Mouse (Mus musculus) kidney, postnatal 14 days (tissue): Measurements from ENCODE around the gene C2.
A peak's percentile ranks its signal among the peaks of the same experiment; 100 is the strongest.
"Not testable (repeated sequence)": the region's sequence is repeated elsewhere in the genome, so short reads cannot be mapped to it uniquely, and the experiment has no call there.

Source experiments
- DNase-seq: peaks from one replicate; pipeline ENCODE4 v3.0.0; 2022; ENCODE audit warnings: mixed read lengths

C2 gene

GRCm38 (mm10) chr17:34910982-34911381 lies 12.9 kb upstream of the C2 start:
- peak; percentile 63 for DNase-seq

- DNase-seq: no peak
Measured at GRCm38 (mm10) chr17:34902895-34903294, 4.8 kb upstream of the C2 start.

- not testable (repeated sequence) for DNase-seq
Measured at GRCm38 (mm10) chr17:34901948-34902347, 3.9 kb upstream of the C2 start.

GRCm38 (mm10) chr17:34900826-34901225 lies 2.8 kb upstream of the C2 start:
- DNase-seq: not testable (repeated sequence)

GRCm38 (mm10) chr17:34899890-34900243 lies 1.8 kb upstream of the C2 start:
- peak; percentile 54 for DNase-seq

- DNase-seq: peak; percentile 64
Measured at GRCm38 (mm10) chr17:34899053-34899889, 1.2 kb upstream of the C2 start.

GRCm38 (mm10) chr17:34898706-34899052 lies 614 bp upstream of the C2 start:
- DNase-seq: peak; percentile 56

- peak; percentile 61 for DNase-seq
Measured at GRCm38 (mm10) chr17:34897373-34898159, 499 bp downstream of the C2 start.

- DNase-seq: no peak
Measured at GRCm38 (mm10) chr17:34896366-34896765, 1.7 kb downstream of the C2 start.

GRCm38 (mm10) chr17:34895724-34896123 lies 2.3 kb downstream of the C2 start:
- DNase-seq: no peak

GRCm38 (mm10) chr17:34894801-34895530 lies 3.1 kb downstream of the C2 start:
- peak; percentile 64 for DNase-seq

- DNase-seq: peak; percentile 97
Measured at GRCm38 (mm10) chr17:34894074-34894597, 3.9 kb downstream of the C2 start.

- no peak for DNase-seq
Measured at GRCm38 (mm10) chr17:34893072-34893824, 4.8 kb downstream of the C2 start.

GRCm38 (mm10) chr17:34891377-34891776 lies 6.7 kb downstream of the C2 start:
- no peak for DNase-seq

GRCm38 (mm10) chr17:34890074-34890743 lies 7.9 kb downstream of the C2 start:
- no peak for DNase-seq

- DNase-seq: no peak
Measured at GRCm38 (mm10) chr17:34887942-34888341, 10.1 kb downstream of the C2 start.

- DNase-seq: no peak
Measured at GRCm38 (mm10) chr17:34885615-34886014, 12.4 kb downstream of the C2 start.

GRCm38 (mm10) chr17:34884704-34885103 lies 13.4 kb downstream of the C2 start:
- no peak for DNase-seq

- no peak for DNase-seq
Measured at GRCm38 (mm10) chr17:34883332-34883731, 14.7 kb downstream of the C2 start.

- DNase-seq: peak; percentile 45
Measured at GRCm38 (mm10) chr17:34881683-34882310, 16.3 kb downstream of the C2 start, which contains the start of gene Gm20547. Gene Gm20547, minus strand, starts transcription at chr17:34882042.

- DNase-seq: no peak
Measured at GRCm38 (mm10) chr17:34881166-34881565, 16.9 kb downstream of the C2 start.
